Mouse (Mus musculus): Measurements from ENCODE around the gene C1qtnf1. TPM values are rescaled to one million over a fixed set of nuclear protein-coding genes. Genes with fewer than 3 reads are reported as not detected.
A peak's percentile ranks its signal among the peaks of the same experiment; 100 is the strongest.

Gene C1qtnf1
- polyA plus RNA-seq, 1 experiment from 2014 or later: 2.9 TPM

DNA sequence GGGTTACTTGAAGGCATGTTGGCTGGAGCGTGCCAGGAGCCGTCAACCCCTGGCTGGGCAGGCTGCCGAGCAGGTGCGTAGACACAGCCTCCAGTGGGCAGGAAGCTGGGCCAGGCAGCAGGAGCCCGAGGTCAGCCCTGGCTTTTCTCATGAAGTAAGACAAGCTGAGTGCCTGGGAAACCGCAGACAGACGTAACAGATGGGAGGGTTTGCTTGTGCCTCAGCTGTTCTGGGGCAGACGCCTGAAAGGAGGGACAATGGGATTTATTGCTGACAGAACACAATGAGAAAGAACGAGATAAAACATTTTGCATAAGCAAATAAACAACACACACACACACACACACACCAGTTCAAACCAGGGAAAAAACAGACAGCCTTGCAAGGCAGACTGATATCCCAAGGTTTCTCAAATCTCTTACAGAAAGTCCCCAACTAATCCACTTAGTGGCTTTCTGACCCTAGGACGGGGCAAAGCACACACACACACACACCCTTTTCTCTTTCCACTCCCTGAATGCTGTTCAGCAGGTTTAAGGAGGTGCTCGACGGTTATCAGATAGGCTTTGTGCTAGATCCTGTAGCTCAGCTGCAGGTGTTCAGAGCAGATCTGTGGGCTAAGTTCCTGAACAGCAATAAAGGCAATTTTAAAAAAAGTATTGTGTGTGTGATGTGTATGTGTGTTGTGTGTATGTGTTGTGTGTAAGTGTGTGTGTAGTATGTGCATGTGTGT lies 42.4 kb downstream of the C1qtnf1 start:
- no peak overlapping the region for H3K4me2 ChIP-seq
- H3K27me3 ChIP-seq: no peaks in the 10 kb centered on the region; the same call in 1 of the 2 replicates
- H3K4me3 ChIP-seq (replicated peaks): no peak overlapping the region
- H3K9me3 ChIP-seq: no peaks in the 10 kb centered on the region
- H3K4me1 ChIP-seq: peaks cover 14% of the 10 kb centered on the region
- ATAC-seq (ENCODE audit: low FRiP score): no peak
- 0 out of 2 replicates have a peak overlapping the region, but pooled peaks have one; percentile 53 for H3K27ac ChIP-seq
- no peak overlapping the region; the same call in 1 of the 2 replicates for H3K9ac ChIP-seq
- WGBS: 47% methylated on average over 12 of the region's 12 CpGs
- H3K36me3 ChIP-seq (replicated peaks): no peaks in the 10 kb centered on the region

DNA sequence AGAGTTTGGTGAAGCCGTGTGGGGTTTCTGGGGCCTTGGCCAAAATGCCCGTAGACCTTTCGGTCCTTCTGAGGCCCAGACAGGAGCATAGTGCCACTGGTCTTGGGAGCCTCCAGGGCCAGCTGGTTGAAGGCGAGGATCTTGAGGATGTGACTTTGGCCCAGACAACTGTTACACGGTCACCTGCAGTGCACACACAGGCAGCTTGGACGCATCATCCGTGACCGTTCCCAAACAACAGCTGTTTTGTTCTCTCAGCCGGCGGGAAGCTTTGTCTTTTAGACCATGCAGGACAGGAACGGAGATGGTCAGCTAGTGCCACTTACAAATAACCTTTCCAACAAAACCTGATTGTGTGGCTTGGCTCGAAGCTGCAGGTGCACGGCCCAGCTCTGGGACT lies 43.7 kb downstream of the C1qtnf1 start:
- no peaks in the 10 kb centered on the region for H3K36me3 ChIP-seq (replicated peaks)
- H3K27me3 ChIP-seq: no peaks in the 10 kb centered on the region; the same call in 1 of the 2 replicates
- WGBS: 80% methylated on average over 13 of the region's 13 CpGs
- no peaks in the 10 kb centered on the region for H3K9me3 ChIP-seq
- no peak overlapping the region for H3K27ac ChIP-seq
- no peak for ATAC-seq (ENCODE audit: low FRiP score)
- peaks cover 14% of the 10 kb centered on the region for H3K4me1 ChIP-seq
- H3K4me3 ChIP-seq (replicated peaks): no peak overlapping the region
- no peak overlapping the region for H3K9ac ChIP-seq
- no peak overlapping the region for H3K4me2 ChIP-seq

DNA sequence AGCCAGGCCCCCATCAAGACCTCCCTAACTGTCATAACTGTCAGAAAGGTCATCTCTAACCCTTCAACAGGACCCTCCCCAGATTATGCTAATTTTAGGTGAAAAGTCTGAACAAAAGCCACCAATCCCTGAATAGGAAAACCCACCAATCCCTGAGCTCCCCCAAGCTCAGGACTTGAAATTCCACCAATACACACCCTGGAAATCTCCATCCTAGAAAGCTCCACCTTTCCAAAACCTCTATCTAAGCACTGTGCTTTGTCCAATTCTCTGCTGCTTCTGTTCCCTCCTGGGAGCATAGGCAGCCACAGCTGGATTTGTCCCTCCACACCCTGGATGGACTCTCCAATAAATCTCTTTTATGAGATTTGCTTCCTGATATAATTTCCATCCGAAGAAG lies 45.2 kb downstream of the C1qtnf1 start:
- WGBS: 95% methylated on average over 1 of the region's 1 CpGs
- no peak for ATAC-seq (ENCODE audit: low FRiP score)
- H3K27ac ChIP-seq: no peak overlapping the region
- no peaks in the 10 kb centered on the region; the same call in 1 of the 2 replicates for H3K27me3 ChIP-seq
- H3K4me3 ChIP-seq (replicated peaks): no peak overlapping the region
- H3K4me2 ChIP-seq: no peak overlapping the region
- no peaks in the 10 kb centered on the region for H3K9me3 ChIP-seq
- H3K4me1 ChIP-seq: peaks cover 22% of the 10 kb centered on the region
- no peak overlapping the region for H3K9ac ChIP-seq
- H3K36me3 ChIP-seq (replicated peaks): no peaks in the 10 kb centered on the region

DNA sequence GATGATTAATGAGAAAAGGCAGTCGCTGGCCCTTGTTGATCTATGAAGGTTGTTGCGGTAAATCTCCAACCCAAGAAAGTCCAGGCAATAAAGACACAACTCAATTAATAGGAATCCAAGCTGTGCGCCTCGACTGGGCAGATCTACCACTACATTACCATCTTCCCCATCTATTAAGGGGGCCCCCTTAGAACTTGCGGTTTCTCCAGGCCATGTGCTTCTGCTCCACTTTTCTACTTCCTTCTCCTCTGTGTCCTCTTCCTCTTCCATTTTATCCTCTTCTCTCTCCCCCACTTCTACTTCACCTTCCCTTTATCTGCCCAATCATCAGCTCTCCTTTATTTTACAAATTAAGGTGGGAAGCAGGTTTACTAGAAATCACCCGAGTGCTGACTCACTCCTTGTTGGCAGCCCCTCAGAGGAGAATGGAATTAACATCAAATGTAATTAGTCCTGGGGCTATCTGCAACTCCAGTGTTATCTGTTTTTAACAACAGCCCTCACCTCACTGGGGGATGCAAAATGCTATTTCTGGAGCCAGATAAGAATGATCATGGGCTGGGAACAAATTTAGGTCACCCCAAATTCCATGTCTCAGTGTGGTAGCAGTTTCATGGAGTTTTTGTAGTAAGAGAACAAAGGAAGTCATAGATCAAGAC lies 46.0 kb downstream of the C1qtnf1 start:
- no peak overlapping the region for H3K4me2 ChIP-seq

DNA sequence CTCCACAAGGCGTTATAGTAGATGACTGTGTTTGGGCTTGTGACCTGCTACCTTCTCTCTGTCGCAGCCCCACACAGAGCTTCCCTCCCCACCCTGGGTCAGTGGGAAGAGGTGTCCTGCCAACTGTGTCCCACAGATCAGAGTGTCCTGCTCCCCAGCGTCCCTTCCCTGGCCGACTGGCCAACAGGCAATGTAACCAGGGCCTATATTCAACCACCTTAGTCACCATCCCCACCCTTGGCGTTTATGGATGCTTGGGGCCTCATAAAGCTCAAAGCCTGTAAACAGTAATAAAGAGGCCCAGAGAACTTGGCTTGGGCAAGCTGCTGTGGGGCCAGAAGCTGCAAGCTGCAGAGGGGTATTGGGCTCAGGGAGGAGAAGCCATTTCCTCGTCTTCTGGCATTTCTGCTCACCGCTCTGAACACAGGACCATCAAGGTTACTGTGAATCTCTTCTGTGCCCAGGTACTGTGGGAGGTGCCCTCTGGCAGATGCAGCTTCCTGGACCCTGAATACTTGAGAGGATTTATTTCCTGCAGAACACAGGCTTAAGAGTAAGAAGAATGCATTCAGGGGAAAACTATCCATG lies 47.6 kb downstream of the C1qtnf1 start:
- Histone ChIP-seq H3K9me3 (no peaks in the 10 kb centered on the region), H3K27ac (no peak overlapping the region), H3K27me3 (no peaks in the 10 kb centered on the region; the same call in 1 of the 2 replicates), H3K4me3 (replicated peaks) (no peak overlapping the region), H3K9ac (no peak overlapping the region), H3K4me1 (peaks cover 11% of the 10 kb centered on the region), H3K4me2 (no peak overlapping the region), H3K36me3 (replicated peaks) (no peaks in the 10 kb centered on the region)
- WGBS: 91% methylated on average over 7 of the region's 7 CpGs
- ATAC-seq (ENCODE audit: low FRiP score): no peak

More for the DNA sequence above, 46.0 kb downstream of the C1qtnf1 start:
- Histone ChIP-seq H3K9ac (no peak overlapping the region), H3K27ac (no peak overlapping the region), H3K27me3 (no peaks in the 10 kb centered on the region; the same call in 1 of the 2 replicates), H3K4me1 (peaks cover 22% of the 10 kb centered on the region), H3K4me3 (replicated peaks) (no peak overlapping the region), H3K36me3 (replicated peaks) (no peaks in the 10 kb centered on the region), H3K9me3 (no peaks in the 10 kb centered on the region)
- ATAC-seq (ENCODE audit: low FRiP score): no peak
- WGBS: 84% methylated on average over 6 of the region's 6 CpGs

DNA sequence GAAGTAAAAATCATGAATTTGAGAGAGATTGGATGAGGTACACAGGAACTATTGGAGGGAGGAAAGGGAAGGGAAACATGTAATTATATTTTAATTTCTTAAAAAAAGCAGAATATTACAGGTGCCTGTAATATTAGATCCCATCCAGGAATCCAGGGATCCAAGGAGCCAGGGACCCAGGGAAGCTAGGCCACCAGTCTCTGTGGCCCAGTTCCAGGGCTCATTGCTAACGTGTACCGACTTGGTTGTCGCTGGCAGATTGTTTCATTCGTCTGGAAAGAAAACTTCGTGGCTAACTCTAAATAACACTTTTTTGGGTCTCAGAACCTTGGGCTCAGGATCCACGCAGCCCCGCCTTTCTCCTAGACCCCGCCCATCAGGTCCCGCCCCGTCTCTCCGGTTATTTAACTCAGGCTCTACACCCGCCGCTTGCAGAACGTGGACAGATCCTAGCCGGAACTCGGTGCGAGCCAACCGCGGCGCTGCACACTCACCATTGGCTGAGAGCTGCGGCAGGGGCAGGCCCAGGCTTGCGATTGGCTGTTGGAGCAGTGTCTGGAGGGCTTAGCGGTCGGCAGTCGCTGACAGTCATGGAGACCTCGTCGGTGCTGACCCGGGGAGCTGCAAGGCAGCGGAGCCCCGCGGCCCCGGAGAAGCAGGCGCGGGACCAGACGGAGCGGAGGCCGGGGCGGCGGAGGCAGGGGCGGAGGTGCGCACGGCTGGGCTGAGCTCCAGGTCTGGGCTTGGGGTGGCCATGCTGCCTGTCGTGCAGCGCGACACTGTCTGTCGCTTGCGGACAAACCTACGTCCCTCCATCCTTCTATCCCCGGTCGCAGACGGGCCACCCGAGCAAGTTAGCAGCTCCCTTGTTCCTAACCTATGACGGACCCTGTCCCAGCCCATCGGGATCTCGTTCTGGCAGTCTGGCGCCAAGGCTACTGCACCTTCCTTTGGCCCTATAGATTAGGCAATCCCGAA lies 48.7 kb downstream of the C1qtnf1 start, which contains the start of gene Engase:
TSS of gene Engase (plus strand) at position 434 of the 978 bp plus-strand sequence.
- Histone ChIP-seq H3K9ac (peak within 1 kb of the TSS; percentile 72), H3K9me3 (no peaks in the 10 kb centered on the region), H3K4me1 (peaks cover 8% of the 10 kb centered on the region), H3K4me2 (peak within 1 kb of the TSS; percentile 91), H3K27ac (no peak within 1 kb of the TSS), H3K27me3 (no peaks in the 10 kb centered on the region; the same call in 1 of the 2 replicates), H3K4me3 (replicated peaks) (peak within 1 kb of the TSS; percentile 81), H3K36me3 (replicated peaks) (no peaks in the 10 kb centered on the region; the same call in 1 of the 2 replicates)
- under 1% methylated on average over 57 of the region's 57 CpGs for WGBS
- peak; percentile 100 for ATAC-seq (ENCODE audit: low FRiP score)

DNA sequence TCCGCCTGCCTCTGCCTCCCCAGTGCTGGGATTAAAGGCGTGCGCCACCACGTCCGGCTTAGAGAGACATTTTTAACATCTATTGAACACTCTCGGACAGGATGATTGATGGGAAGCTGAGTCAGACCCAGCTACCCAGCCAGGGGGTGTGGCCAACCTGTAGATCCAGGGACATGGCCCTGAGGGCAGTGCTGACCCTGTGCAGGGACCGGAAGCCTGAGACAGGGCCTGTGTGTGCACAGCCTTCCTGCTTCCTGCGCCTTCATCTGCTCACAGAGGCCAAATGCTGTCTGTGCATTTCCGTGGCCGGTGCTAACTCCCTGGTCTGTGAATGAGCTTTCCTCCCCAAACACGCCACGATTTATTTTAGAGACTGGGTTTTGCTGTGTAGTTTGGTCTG lies 51.8 kb downstream of the C1qtnf1 start:
- no peak for ATAC-seq (ENCODE audit: low FRiP score)
- H3K4me3 ChIP-seq (replicated peaks): no peak overlapping the region
- H3K9ac ChIP-seq: no peak overlapping the region
- no peaks in the 10 kb centered on the region for H3K27me3 ChIP-seq
- no peak overlapping the region for H3K27ac ChIP-seq
- H3K4me1 ChIP-seq: peaks cover 8% of the 10 kb centered on the region
- H3K4me2 ChIP-seq: no peak overlapping the region
- H3K9me3 ChIP-seq: no peaks in the 10 kb centered on the region
- peaks cover 9% of the 10 kb centered on the region for H3K36me3 ChIP-seq (replicated peaks)
- WGBS: 85% methylated on average over 12 of the region's 12 CpGs

DNA sequence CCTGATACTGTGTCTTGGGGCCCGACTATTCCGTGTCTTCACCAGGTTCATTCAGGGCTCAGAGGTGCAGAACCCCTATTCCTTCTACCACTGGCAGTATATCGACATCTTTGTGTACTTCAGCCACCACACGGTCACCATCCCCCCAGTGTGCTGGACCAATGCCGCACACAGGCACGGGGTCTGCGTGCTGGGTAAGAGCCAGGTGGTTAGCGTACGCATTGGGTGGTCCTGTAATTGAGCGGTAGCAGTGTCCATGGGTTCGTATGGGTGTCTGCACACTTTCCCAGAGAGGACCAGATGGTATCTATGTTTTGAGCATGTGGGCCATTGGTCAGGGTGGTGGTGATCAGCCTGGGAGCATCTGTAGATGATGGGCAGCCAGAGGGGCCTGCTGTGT lies 53.2 kb downstream of the C1qtnf1 start:
- no peak overlapping the region for H3K4me2 ChIP-seq
- no peak overlapping the region for H3K27ac ChIP-seq
- H3K4me3 ChIP-seq (replicated peaks): no peak overlapping the region
- WGBS: 94% methylated on average over 11 of the region's 11 CpGs
- H3K4me1 ChIP-seq: peaks cover 8% of the 10 kb centered on the region
- no peak for ATAC-seq (ENCODE audit: low FRiP score)
- H3K9me3 ChIP-seq: no peaks in the 10 kb centered on the region
- H3K36me3 ChIP-seq (replicated peaks): peaks cover 12% of the 10 kb centered on the region
- no peak overlapping the region for H3K9ac ChIP-seq
- no peaks in the 10 kb centered on the region for H3K27me3 ChIP-seq

DNA sequence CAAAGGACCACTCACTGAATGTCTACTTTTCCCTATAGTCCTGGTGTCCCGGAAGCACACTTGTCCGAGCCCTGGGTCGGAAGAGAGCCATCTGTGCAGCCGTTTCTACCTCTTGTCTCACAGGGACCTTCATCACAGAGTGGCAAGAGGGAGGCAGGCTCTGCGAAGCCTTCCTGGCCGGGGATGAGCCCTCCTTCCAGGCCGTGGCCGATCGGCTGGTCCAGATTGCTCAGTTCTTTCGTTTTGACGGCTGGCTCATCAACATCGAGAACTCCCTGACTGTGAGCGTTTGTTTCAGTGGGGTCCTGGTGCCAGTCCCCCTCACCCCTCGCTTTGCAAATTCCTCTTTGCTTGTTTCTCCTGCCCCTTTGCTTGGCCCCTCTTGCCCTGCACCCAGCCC lies 53.7 kb downstream of the C1qtnf1 start:
- H3K36me3 ChIP-seq (replicated peaks): peaks cover 12% of the 10 kb centered on the region
- no peak for ATAC-seq (ENCODE audit: low FRiP score)
- WGBS: 88% methylated on average over 14 of the region's 14 CpGs

DNA sequence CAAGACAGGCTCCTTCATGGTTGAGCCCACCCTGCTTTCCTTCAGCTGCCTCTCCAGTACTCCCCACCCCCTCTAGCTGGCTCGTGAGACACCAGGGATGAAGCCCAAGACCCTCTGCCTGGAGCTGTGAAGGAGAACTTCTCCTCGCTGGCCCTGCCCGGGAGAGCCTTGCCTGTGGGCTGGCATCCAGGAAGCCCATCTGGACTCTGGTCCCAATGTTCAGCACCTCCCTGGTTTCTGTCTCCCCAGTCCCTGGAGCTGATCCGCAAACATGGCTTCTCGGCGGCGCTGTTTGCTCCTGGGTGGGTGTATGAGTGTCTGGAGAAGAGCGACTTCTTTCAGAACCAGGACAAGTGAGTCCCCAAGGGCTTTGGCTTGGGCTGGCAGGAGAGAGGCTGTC lies 56.2 kb downstream of the C1qtnf1 start:
- Histone ChIP-seq H3K4me1 (no peaks in the 10 kb centered on the region), H3K27me3 (no peaks in the 10 kb centered on the region), H3K4me3 (replicated peaks) (no peak overlapping the region), H3K9me3 (no peaks in the 10 kb centered on the region), H3K27ac (no peak overlapping the region), H3K36me3 (replicated peaks) (peaks cover 20% of the 10 kb centered on the region), H3K4me2 (no peak overlapping the region), H3K9ac (no peak overlapping the region)
- WGBS: 86% methylated on average over 8 of the region's 8 CpGs
- ATAC-seq (ENCODE audit: low FRiP score): no peak

More for the DNA sequence above, 53.7 kb downstream of the C1qtnf1 start:
- Histone ChIP-seq H3K4me3 (replicated peaks) (no peak overlapping the region), H3K9me3 (no peaks in the 10 kb centered on the region), H3K27me3 (no peaks in the 10 kb centered on the region), H3K4me2 (no peak overlapping the region), H3K4me1 (peaks cover 8% of the 10 kb centered on the region), H3K9ac (no peak overlapping the region), H3K27ac (no peak overlapping the region)

DNA sequence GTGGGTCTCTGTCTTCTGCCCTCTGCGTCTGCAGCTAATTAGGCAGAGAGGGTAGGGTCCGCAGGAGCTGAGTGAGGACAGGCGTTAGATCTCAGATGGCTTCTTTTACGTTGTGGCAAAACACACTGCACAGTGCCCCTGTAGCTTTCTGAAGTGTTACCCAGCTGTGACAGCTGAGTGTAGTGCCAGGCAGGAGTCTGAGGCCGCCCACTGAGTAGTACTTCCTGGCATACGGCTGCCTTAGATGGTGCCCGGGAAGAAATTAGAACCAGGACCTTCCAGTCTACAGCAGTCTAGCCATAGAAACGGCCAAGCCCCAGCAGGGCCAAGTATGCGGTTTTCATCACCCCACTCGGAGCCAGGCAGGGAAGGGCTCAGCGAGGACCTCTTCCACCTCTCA lies 57.3 kb downstream of the C1qtnf1 start:
- whole genome bisulfite sequencing: 74% methylated on average over 11 of the region's 11 CpGs
- Histone ChIP-seq H3K4me3 (replicated peaks) (no peak overlapping the region), H3K9me3 (no peaks in the 10 kb centered on the region), H3K4me1 (peaks cover 3% of the 10 kb centered on the region), H3K4me2 (no peak overlapping the region), H3K27ac (no peak overlapping the region), H3K27me3 (0 out of 2 replicates have a peak, but pooled peaks cover 4% of the 10 kb centered on the region), H3K36me3 (replicated peaks) (peaks cover 20% of the 10 kb centered on the region), H3K9ac (no peak overlapping the region)
- ATAC-seq (ENCODE audit: low FRiP score): no peak
